Mouse (Mus musculus) spleen, adult 2 months (tissue): ENCODE measurements around the gene Ezh1. TPM values are rescaled to one million over a fixed set of nuclear protein-coding genes. Genes with fewer than 3 reads are reported as not detected.

Source experiments
- DNase-seq, 2 experiments: peaks; one replicate each; pipeline versions ENCODE4 v3.0.0 to v3.0.0-alpha.2; 2012 to 2021; ENCODE audit warnings: low spot score in 2 of 2, low read depth in 1 of 2
- H3K27ac ChIP-seq: fragments of 200-500 bp; 2 replicates; pipeline ENCODE4 v1.5.1; 2012; ENCODE audit warnings: low read length, inconsistent platforms; ENCODE audit not compliant: insufficient read depth
- H3K27me3 ChIP-seq: fragments of 200-500 bp; 2 replicates; pipeline ENCODE4 v1.6.1; 2012; ENCODE audit warnings: mild to moderate bottlenecking, moderate library complexity, low read length, inconsistent platforms; ENCODE audit not compliant: control insufficient read depth, insufficient read depth
- H3K36me3 ChIP-seq: fragments of 200-500 bp; 2 replicates; pipeline ENCODE4 v1.6.1; 2012; ENCODE audit warnings: mild to moderate bottlenecking, low read length, inconsistent platforms; ENCODE audit not compliant: control insufficient read depth, insufficient read depth
- H3K4me1 ChIP-seq: fragments of 200-500 bp; 2 replicates; pipeline ENCODE4 v1.6.1; 2011; ENCODE audit warnings: inconsistent platforms; ENCODE audit not compliant: control insufficient read depth, insufficient read depth, insufficient read length
- H3K4me3 ChIP-seq: fragments of 200-500 bp; 2 replicates; pipeline ENCODE4 v1.5.1; 2011; ENCODE audit warnings: mild to moderate bottlenecking, inconsistent platforms; ENCODE audit not compliant: insufficient read depth, insufficient read length; ENCODE audit errors: extremely low read depth
- CTCF ChIP-seq: fragments of 200-500 bp; IDR thresholded peaks from 2 replicates; pipeline ENCODE4 v1.5.1; 2011; ENCODE audit warnings: mild to moderate bottlenecking, inconsistent platforms; ENCODE audit not compliant: insufficient read depth, insufficient read length, insufficient replicate concordance; ENCODE audit errors: extremely low read depth
- POLR2A ChIP-seq: fragments of 200-500 bp; IDR thresholded peaks from 2 replicates; pipeline ENCODE4 v1.6.1; 2011; ENCODE audit warnings: low read depth, low read length, inconsistent platforms
- WGBS: fragments of 180-500 bp; shearing (Covaris S2); methylation state at CpG from one replicate; pipeline ENCODE4 v1.1.7; 2018; 5-methylcytosine and 5-hydroxymethylcytosine counted together
- polyA plus RNA-seq: library from polyadenylated mRNA; depleted of rRNA; stranded (reverse); fragments of >200 nt; gene quantifications from 2 replicates; pipeline ENCODE4 v1.2.3, GENCODE M21; 2012; rRNA removed

The Ezh1 gene
- polyA plus RNA-seq, 1 experiment, result 30.9 TPM

GRCm38 (mm10) chr11:101142215-101142967 is 83.9 kb downstream of the Ezh1 start:
- Histone ChIP-seq H3K27ac (no peak overlapping the region), H3K27me3 (0 out of 2 replicates have a peak, but pooled peaks cover 3% of the 10 kb centered on the region)
- 94% methylated on average over 10 of the region's 10 CpGs for WGBS

More at GRCm38 (mm10) chr11:101142215-101142967, 83.9 kb downstream of the Ezh1 start:
- no peaks in the 10 kb centered on the region for H3K36me3 ChIP-seq
- TF ChIP-seq CTCF (no peak), POLR2A (no peak)
- H3K4me1 ChIP-seq, result no peaks in the 10 kb centered on the region
- no peak for DNase-seq
- H3K4me3 ChIP-seq, result no peak overlapping the region

Other genes with a start within 250 kb of the Ezh1 start
- gene Atp6v0a1, start 217.0 kb downstream of the Ezh1 start, polyA plus RNA-seq, result 41.8 and 46.2 TPM in 2 replicates
- 28.6 and 34.8 TPM in 2 replicates for gene Naglu, start 156.5 kb downstream of the Ezh1 start, polyA plus RNA-seq
- gene Hsd17b1, start 148.1 kb downstream of the Ezh1 start, polyA plus RNA-seq, result 1.2 and 1.3 TPM in 2 replicates
- 26.6 and 36.9 TPM in 2 replicates for gene Coasy, start 143.9 kb downstream of the Ezh1 start, polyA plus RNA-seq
- 20.3 and 23.9 TPM in 2 replicates for gene Mlx, start 139.2 kb downstream of the Ezh1 start, polyA plus RNA-seq
- 0.85 and 0.90 TPM in 2 replicates for gene Psmc3ip, start 131.0 kb downstream of the Ezh1 start, polyA plus RNA-seq
- gene Retreg3, start 106.6 kb downstream of the Ezh1 start, polyA plus RNA-seq, result 57.8 and 61.3 TPM in 2 replicates
- gene Tubg1, start 106.5 kb downstream of the Ezh1 start, polyA plus RNA-seq, result 16.4 and 17.7 TPM in 2 replicates
- gene Tubg2, start 70.6 kb downstream of the Ezh1 start, polyA plus RNA-seq, result 3.6 and 4.8 TPM in 2 replicates
- 1.3 and 1.4 TPM in 2 replicates for gene Cntnap1, start 55.9 kb downstream of the Ezh1 start, polyA plus RNA-seq
- 5.8 and 8.4 TPM in 2 replicates for gene Plekhh3, start 55.1 kb downstream of the Ezh1 start, polyA plus RNA-seq
- 1.6 and 1.9 TPM in 2 replicates for gene Ccr10, start 51.0 kb downstream of the Ezh1 start, polyA plus RNA-seq
- 47.6 and 59.7 TPM in 2 replicates for gene Ramp2, start 19.6 kb upstream of the Ezh1 start, polyA plus RNA-seq
- gene Vps25, start 27.2 kb upstream of the Ezh1 start, polyA plus RNA-seq, result 56.3 and 62.2 TPM in 2 replicates
- gene Wnk4, start 34.1 kb upstream of the Ezh1 start, polyA plus RNA-seq, result 1.9 and 2.2 TPM in 2 replicates
- gene Cntd1, start 52.5 kb upstream of the Ezh1 start, polyA plus RNA-seq, result 0.06 and 0.19 TPM in 2 replicates
- 148 TPM in 2 replicates for gene Coa3, start 52.7 kb upstream of the Ezh1 start, polyA plus RNA-seq
- 64.0 and 98.6 TPM in 2 replicates for gene Becn1, start 75.8 kb upstream of the Ezh1 start, polyA plus RNA-seq
- gene Psme3, start 89.8 kb upstream of the Ezh1 start, polyA plus RNA-seq, result 58.1 and 73.8 TPM in 2 replicates
- 9.1 and 10.6 TPM in 2 replicates for gene Aoc2, start 98.6 kb upstream of the Ezh1 start, polyA plus RNA-seq
- gene Aoc3, start 104.1 kb upstream of the Ezh1 start, polyA plus RNA-seq, result 2.2 and 2.3 TPM in 2 replicates
- 0.07 TPM in 1 of 2 replicates, not detected in the other for gene G6pc, start 141.1 kb upstream of the Ezh1 start, polyA plus RNA-seq
- 17.3 and 18.3 TPM in 2 replicates for gene Aarsd1, start 191.2 kb upstream of the Ezh1 start, polyA plus RNA-seq
- gene Gm27029, start 198.3 kb upstream of the Ezh1 start, polyA plus RNA-seq, result 0.11 and 0.29 TPM in 2 replicates
- gene Rundc1, start 198.6 kb upstream of the Ezh1 start, polyA plus RNA-seq, result 14.2 and 18.3 TPM in 2 replicates
- gene Ptges3l, start 198.9 kb upstream of the Ezh1 start, polyA plus RNA-seq, result 1.1 TPM in 2 replicates
- 430 and 509 TPM in 2 replicates for gene Rpl27, start 215.8 kb upstream of the Ezh1 start, polyA plus RNA-seq
- gene Ifi35, start 221.9 kb upstream of the Ezh1 start, polyA plus RNA-seq, result 44.3 and 53.1 TPM in 2 replicates
- gene Rnd2, start 238.5 kb upstream of the Ezh1 start, polyA plus RNA-seq, result 2.4 and 3.2 TPM in 2 replicates
- 56.9 and 59.6 TPM in 2 replicates for gene Vat1, start 239.8 kb upstream of the Ezh1 start, polyA plus RNA-seq